Mouse (Mus musculus): ENCODE data around the gene St3gal4.

The St3gal4 gene

DNA sequence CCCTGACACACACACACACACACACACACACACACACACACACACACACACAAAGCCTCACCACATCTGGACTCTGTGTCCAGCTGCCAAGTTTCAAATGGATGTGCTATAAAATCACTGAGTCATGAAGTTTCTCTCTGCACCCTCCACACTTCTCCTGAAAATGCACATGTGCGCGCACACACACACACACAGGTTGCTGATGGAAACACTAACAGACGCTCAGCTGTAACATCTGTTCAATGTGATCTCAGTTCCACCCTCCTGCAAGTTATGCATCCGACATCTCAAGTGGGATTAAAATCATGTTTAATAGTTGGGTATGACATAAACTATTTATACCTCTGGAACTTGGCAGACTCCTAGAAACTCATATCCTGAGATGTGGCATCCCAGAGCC is 115.0 kb downstream of the St3gal4 start:
- DNase-seq (ENCODE audit: extremely low spot score), result no peak

DNA sequence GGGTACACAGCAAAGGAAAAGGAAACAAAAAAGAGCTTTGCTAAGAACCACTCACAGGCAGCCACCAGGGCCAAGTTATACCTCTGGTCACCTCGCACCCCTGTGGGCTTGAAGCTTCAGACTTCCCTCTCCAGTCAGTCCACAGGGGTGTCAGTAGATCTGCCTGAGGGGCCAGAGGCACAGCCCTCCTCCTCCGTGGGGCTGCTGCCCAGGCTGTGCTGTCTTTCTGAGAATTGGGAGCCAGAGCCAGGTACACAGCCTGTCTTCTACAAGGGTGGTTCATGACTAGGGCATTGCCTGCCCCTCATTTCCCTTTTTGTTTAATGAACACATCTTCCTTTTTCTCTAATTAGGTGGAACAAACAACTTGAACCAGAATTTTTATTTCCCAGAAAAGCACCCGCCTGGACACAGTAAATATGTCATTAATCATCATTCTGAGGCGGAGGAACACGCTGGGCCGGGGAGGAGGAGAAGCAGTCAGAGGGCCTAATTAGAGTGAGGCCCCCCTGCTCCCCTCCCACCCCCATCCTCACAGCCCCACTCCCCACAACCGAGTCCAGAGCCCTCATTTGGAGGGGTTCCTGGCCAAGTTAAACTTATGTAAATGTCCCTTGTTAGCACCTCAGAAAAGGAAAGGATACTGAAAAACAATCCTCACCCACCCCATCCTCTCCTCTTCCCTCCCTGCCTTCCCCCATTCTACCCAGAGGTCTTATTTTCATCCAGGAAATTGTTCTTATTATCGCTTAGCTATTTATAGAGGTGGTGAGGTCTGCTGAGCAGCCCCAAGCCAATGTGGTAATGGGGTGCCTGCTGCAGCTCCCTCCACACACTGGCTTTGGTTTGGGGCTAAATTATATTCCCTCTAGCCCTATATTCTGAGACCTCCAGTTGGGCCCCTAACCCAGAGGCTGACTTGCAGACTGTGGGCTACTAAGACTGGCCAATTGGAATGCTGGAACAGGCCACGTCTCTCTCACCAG is 120.9 kb downstream of the St3gal4 start:
- DNase-seq (ENCODE audit: extremely low spot score), result no peak

Data from embryo, embryonic 9.5 days (tissue).